Mouse (Mus musculus) ES-E14 (cell line): Measurements from ENCODE around the gene Atp1a4.

Source experiments
- CHD2 ChIP-seq: IDR thresholded peaks from 2 replicates; pipeline ENCODE4 v1.6.1; 2014; ENCODE audit warnings: mild to moderate bottlenecking, low read depth, low read length, inconsistent platforms
- HCFC1 ChIP-seq: IDR thresholded peaks from 2 replicates; pipeline ENCODE4 v1.6.1; 2012; ENCODE audit warnings: low read length, inconsistent platforms, borderline replicate concordance; ENCODE audit not compliant: insufficient read depth

- TF ChIP-seq CHD2: no peak
- TF ChIP-seq HCFC1: no peak
Observed at GRCm38 (mm10) chr1:172240945-172241708, 17.1 kb downstream of the Atp1a4 start.
